Mouse (Mus musculus) stomach, embryonic 16.5 days (tissue): ENCODE results near the gene Ovgp1. TPM values are rescaled to one million over a fixed set of nuclear protein-coding genes. Genes with fewer than 3 reads are reported as not detected.

Source experiments
- ATAC-seq: fragments of 200-750 bp; cut with Nextera tagmentation; 2 replicates; pipeline ENCODE4 v1.8.0; 2017; ENCODE audit warnings: moderate number of reproducible peaks, moderate TSS enrichment; ENCODE audit not compliant: insufficient read depth, low FRiP score
- H3K27ac ChIP-seq: fragments of 300-500 bp; sonication (generic); 2 replicates; pipeline ENCODE4 v1.5.1; 2014; ENCODE audit warnings: low read length
- H3K27me3 ChIP-seq: fragments of 300-500 bp; sonication (generic); 2 replicates; pipeline ENCODE4 v1.6.1; 2014; ENCODE audit warnings: low read length, control low read depth, mixed read lengths; ENCODE audit not compliant: control insufficient read depth, insufficient read depth
- H3K36me3 ChIP-seq: fragments of 300-500 bp; sonication (generic); 2 replicates; pipeline ENCODE4 v1.6.1; 2014; ENCODE audit warnings: low read length; ENCODE audit not compliant: control insufficient read depth, insufficient read depth
- H3K4me1 ChIP-seq: fragments of 300-500 bp; sonication (generic); 2 replicates; pipeline ENCODE4 v1.6.1; 2014; ENCODE audit warnings: low read length, control low read depth, mixed read lengths; ENCODE audit not compliant: control insufficient read depth, insufficient read depth
- H3K4me2 ChIP-seq: fragments of 300-500 bp; sonication (generic); 2 replicates; pipeline ENCODE4 v1.6.1; 2014; ENCODE audit warnings: low read depth, low read length, mixed read lengths
- H3K4me3 ChIP-seq: fragments of 300-500 bp; sonication (generic); replicated peaks from 2 replicates; pipeline ENCODE4 v1.5.1; 2014; ENCODE audit warnings: mild to moderate bottlenecking, low read length
- H3K9ac ChIP-seq: fragments of 300-500 bp; sonication (generic); 2 replicates; pipeline ENCODE4 v1.6.1; 2014; ENCODE audit warnings: low read length
- H3K9me3 ChIP-seq: fragments of 300-500 bp; sonication (generic); replicated peaks from 2 replicates; pipeline ENCODE4 v1.6.1; 2016; ENCODE audit warnings: low read length, control low read depth; ENCODE audit not compliant: control insufficient read depth
- WGBS: fragments of 180-500 bp; shearing (Covaris S2); extraction: QIAGEN DNeasy Blood & Tissue Kit; methylation state at CpG from one replicate; pipeline ENCODE4 v1.1.7; 2014; 5-methylcytosine and 5-hydroxymethylcytosine counted together
- polyA plus RNA-seq: library from polyadenylated mRNA; unstranded; fragments of >200 nt; fragmentation: Nextera tagmentation; extraction: Ambion mirVana; gene quantifications from 2 replicates; pipeline ENCODE4 v1.2.1, GENCODE M21; 2015

The Ovgp1 gene
- polyA plus RNA-seq = 0.90 and 1.6 TPM in 2 replicates

DNA sequence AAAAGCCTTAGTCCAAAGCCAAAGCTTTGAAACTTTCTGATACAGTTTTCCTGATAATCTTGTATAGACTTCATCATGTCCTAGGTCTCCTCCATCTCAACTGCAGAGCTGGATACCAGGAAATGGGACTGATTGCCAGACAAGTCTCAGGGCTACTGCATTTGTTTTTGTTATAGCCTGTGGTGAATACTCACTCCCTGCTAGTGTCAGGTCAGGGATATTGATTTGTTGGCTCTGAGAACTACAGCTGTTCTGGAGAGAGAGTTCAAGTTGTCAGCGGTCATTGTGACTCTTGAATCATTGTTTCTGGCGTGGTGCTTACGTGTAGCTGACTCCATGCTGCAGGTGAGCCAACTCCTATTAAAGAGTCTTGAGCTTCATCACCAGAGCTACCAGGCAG is at the start of gene Ovgp1:
Gene Ovgp1, plus strand, starts transcription at position 301 of the 400 bp plus-strand sequence.
- no peak for ATAC-seq
- Histone ChIP-seq H3K27me3 (no peaks in the 10 kb centered on the region), H3K36me3 (0 out of 2 replicates have a peak, but pooled peaks cover 3% of the 10 kb centered on the region), H3K9me3 (no peaks in the 10 kb centered on the region), H3K4me3 (no peak within 1 kb of the TSS), H3K4me2 (no peak within 1 kb of the TSS), H3K27ac (no peak within 1 kb of the TSS), H3K9ac (no peak within 1 kb of the TSS), H3K4me1 (no peaks in the 10 kb centered on the region)
- WGBS = 48% methylated on average over 3 of the region's 3 CpGs

DNA sequence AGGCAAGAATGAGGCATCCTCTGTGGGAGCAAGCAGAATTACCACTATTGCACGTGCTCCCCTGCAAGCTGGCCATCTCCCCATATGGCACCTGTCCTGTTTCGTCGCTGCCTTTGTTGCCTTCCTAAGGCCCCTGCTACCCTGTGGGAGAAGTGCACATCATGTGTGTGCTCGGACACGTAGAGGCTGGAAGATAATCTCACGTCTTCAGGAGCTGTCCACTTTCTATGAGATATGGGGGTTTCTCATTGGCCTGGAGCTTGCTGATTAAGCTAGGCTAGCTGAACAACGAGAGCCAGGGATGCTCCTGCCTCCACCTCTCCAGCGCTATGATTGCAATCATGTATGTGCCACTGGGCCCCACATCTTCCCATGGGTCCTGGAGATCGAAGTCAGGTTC is 48.9 kb upstream of the Ovgp1 start:
- Histone ChIP-seq H3K4me2 (no peak overlapping the region), H3K9ac (no peak overlapping the region), H3K9me3 (no peaks in the 10 kb centered on the region), H3K4me3 (no peak overlapping the region), H3K4me1 (no peaks in the 10 kb centered on the region), H3K27me3 (no peaks in the 10 kb centered on the region), H3K36me3 (no peaks in the 10 kb centered on the region), H3K27ac (no peak overlapping the region)
- 82% methylated on average over 9 of the region's 9 CpGs for WGBS
- ATAC-seq = no peak

GRCm38 (mm10) chr3:105927561-105928194 is 45.8 kb upstream of the Ovgp1 start:
- Histone ChIP-seq H3K27me3 (no peaks in the 10 kb centered on the region), H3K4me1 (no peaks in the 10 kb centered on the region), H3K27ac (no peak overlapping the region), H3K9me3 (no peaks in the 10 kb centered on the region), H3K9ac (no peak overlapping the region), H3K36me3 (no peaks in the 10 kb centered on the region), H3K4me2 (no peak overlapping the region), H3K4me3 (no peak overlapping the region)
- no peak for ATAC-seq
- 78% methylated on average over 7 of the region's 7 CpGs for WGBS

- no peak overlapping the region for H3K9ac ChIP-seq
- no peaks in the 10 kb centered on the region for H3K9me3 ChIP-seq
- no peak overlapping the region for H3K27ac ChIP-seq
- H3K4me2 ChIP-seq = no peak overlapping the region
- H3K4me3 ChIP-seq = no peak overlapping the region
- H3K4me1 ChIP-seq = no peaks in the 10 kb centered on the region
- H3K36me3 ChIP-seq = no peaks in the 10 kb centered on the region
- WGBS = 82% methylated on average over 3 of the region's 3 CpGs
- ATAC-seq = no peak
- H3K27me3 ChIP-seq = no peaks in the 10 kb centered on the region
These were observed 45.3 kb upstream of the Ovgp1 start for GRCm38 (mm10) chr3:105928195-105928569.

GRCm38 (mm10) chr3:105928781-105929180 is 44.7 kb upstream of the Ovgp1 start:
- Histone ChIP-seq H3K4me1 (no peaks in the 10 kb centered on the region), H3K4me2 (no peak overlapping the region), H3K4me3 (no peak overlapping the region), H3K9me3 (no peaks in the 10 kb centered on the region), H3K9ac (no peak overlapping the region), H3K36me3 (no peaks in the 10 kb centered on the region), H3K27ac (no peak overlapping the region), H3K27me3 (no peaks in the 10 kb centered on the region)
- no peak for ATAC-seq
- 78% methylated on average over 6 of the region's 6 CpGs for WGBS

DNA sequence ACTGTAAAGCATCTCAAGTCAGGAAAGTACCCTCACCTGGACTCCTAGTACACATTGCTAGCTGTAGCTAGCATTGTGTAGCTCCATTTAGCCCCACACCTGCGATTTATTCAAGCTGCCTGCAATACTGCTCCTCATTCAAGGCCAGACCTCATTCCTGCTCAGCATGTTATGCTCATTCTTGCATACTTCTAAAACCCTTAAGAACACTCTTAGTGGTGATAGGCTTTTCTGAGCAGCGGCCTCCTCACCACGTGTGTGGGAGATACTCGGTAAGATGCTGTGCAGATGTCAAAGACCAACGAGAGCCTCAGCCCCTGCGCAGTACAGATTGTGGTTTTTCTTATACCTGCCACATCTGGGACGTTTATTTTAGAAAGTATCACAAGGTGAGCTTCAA is 43.7 kb upstream of the Ovgp1 start:
- no peak for ATAC-seq
- Histone ChIP-seq H3K4me2 (no peak overlapping the region), H3K4me3 (no peak overlapping the region), H3K9ac (no peak overlapping the region), H3K27me3 (no peaks in the 10 kb centered on the region), H3K9me3 (no peaks in the 10 kb centered on the region), H3K4me1 (no peaks in the 10 kb centered on the region), H3K36me3 (no peaks in the 10 kb centered on the region), H3K27ac (no peak overlapping the region)
- WGBS = 78% methylated on average over 7 of the region's 7 CpGs

- Histone ChIP-seq H3K4me1 (no peaks in the 10 kb centered on the region), H3K27me3 (no peaks in the 10 kb centered on the region), H3K36me3 (no peaks in the 10 kb centered on the region), H3K9ac (no peak overlapping the region), H3K9me3 (no peaks in the 10 kb centered on the region), H3K4me3 (no peak overlapping the region), H3K27ac (no peak overlapping the region), H3K4me2 (no peak overlapping the region)
- ATAC-seq = no peak
- WGBS = 87% methylated on average over 2 of the region's 2 CpGs
These were observed 42.4 kb upstream of the Ovgp1 start for GRCm38 (mm10) chr3:105931095-105931494.

- no peaks in the 10 kb centered on the region for H3K27me3 ChIP-seq
These were observed 41.1 kb upstream of the Ovgp1 start, which contains the start of gene I830077J02Rik for GRCm38 (mm10) chr3:105932240-105933071. I830077J02Rik (minus strand) TSS chr3:105932664.

GRCm38 (mm10) chr3:105933926-105934325 is 39.6 kb upstream of the Ovgp1 start:
- Histone ChIP-seq H3K4me2 (no peak overlapping the region), H3K4me3 (no peak overlapping the region), H3K36me3 (no peaks in the 10 kb centered on the region), H3K9me3 (no peaks in the 10 kb centered on the region), H3K27me3 (no peaks in the 10 kb centered on the region), H3K9ac (no peak overlapping the region), H3K27ac (no peak overlapping the region), H3K4me1 (no peaks in the 10 kb centered on the region)
- WGBS = 95% methylated on average over 6 of the region's 6 CpGs
- no peak for ATAC-seq

More at GRCm38 (mm10) chr3:105932240-105933071, 41.1 kb upstream of the Ovgp1 start, which contains the start of gene I830077J02Rik:
- Histone ChIP-seq H3K36me3 (no peaks in the 10 kb centered on the region), H3K4me2 (no peak within 1 kb of the TSS), H3K4me1 (no peaks in the 10 kb centered on the region), H3K9ac (no peak within 1 kb of the TSS), H3K9me3 (no peaks in the 10 kb centered on the region), H3K4me3 (no peak within 1 kb of the TSS), H3K27ac (no peak within 1 kb of the TSS)
- WGBS = 84% methylated on average over 8 of the region's 8 CpGs
- no peak for ATAC-seq
